Mouse (Mus musculus): Measurements from ENCODE around the gene Zfp131.
"Not testable (repeated sequence)": the region's sequence is repeated elsewhere in the genome, so short reads cannot be mapped to it uniquely, and the experiment has no call there.

- TF ChIP-seq CTCF (IDR thresholded peaks at IDR 0.05; ENCODE audit: low read depth): peak; percentile 46
- TF ChIP-seq EP300 (optimal IDR thresholded peaks at IDR 0.05): not testable (repeated sequence)
Observed at GRCm38 (mm10) chr13:119837719-119838337, 47.1 kb upstream of the Zfp131 start.

All from stomach, postnatal 0 days (tissue).